Mouse (Mus musculus) megakaryocyte-erythroid progenitor cell, adult 5-6 weeks (primary cell): ENCODE measurements around the gene Arhgef5. TPM values are rescaled to one million over a fixed set of nuclear protein-coding genes. Genes with fewer than 3 reads are reported as not detected.
"Not testable (repeated sequence)": the region's sequence is repeated elsewhere in the genome, so short reads cannot be mapped to it uniquely, and the experiment has no call there.

Experiments used
- ATAC-seq: replicated peaks from 2 replicates; pipeline ENCODE4 v1.8.0; 2016; ENCODE audit warnings: mild to moderate bottlenecking, inconsistent platforms; ENCODE audit not compliant: severe bottlenecking, poor library complexity, low FRiP score, low TSS enrichment
- total RNA-seq, 2 experiments: library from RNA; stranded (forward) in 1 of 2; stranded (reverse) in 1 of 2; fragments of 200-1000, 215-1000 nt in 1 of 2; fragments of >200 nt in 1 of 2; fragmentation: Nextera tagmentation in 1 of 2; gene quantifications; 2 replicates each; pipeline ENCODE4 v1.2.3; 2014 to 2017

Arhgef5 gene
- total RNA-seq (2014; fragmentation: Nextera tagmentation) (1.9 and 2.4 TPM in 2 replicates), total RNA-seq (2017) (0.89 and 1.3 TPM in 2 replicates)

GRCm38 (mm10) chr6:43265363-43266041, at the start of gene Arhgef5:
TSS of gene Arhgef5 (plus strand) at chr6:43265582.
- ATAC-seq = peak; percentile 26; the same call in 1 of the 2 replicates

- not testable (repeated sequence) for ATAC-seq
Measured at GRCm38 (mm10) chr6:43231255-43231654, 34.1 kb upstream of the Arhgef5 start, which contains the start of gene Olfr47. TSS of gene Olfr47 (plus strand) at chr6:43231529.

DNA sequence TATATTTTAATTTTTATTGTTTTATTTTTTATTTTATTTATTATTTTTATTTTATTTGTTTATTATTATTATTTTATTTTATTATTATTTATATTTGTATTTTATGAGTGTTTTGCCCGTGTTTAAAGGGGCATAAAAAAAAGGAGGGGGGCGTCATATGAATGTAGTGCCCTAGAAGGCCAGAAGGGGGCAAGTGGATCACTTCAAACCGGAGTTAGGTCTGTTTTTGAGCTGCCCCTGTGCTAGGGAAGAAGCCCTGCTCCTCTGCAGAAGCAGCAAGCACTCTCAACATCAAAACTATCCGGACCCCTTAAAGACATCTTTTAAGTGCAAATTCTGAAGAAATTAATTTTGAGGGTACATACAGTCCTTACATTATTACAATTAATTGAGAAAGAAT, 23.3 kb upstream of the Arhgef5 start:
- no peak for ATAC-seq

GRCm38 (mm10) chr6:43247396-43247795, 18.0 kb upstream of the Arhgef5 start:
- ATAC-seq = no peak

DNA sequence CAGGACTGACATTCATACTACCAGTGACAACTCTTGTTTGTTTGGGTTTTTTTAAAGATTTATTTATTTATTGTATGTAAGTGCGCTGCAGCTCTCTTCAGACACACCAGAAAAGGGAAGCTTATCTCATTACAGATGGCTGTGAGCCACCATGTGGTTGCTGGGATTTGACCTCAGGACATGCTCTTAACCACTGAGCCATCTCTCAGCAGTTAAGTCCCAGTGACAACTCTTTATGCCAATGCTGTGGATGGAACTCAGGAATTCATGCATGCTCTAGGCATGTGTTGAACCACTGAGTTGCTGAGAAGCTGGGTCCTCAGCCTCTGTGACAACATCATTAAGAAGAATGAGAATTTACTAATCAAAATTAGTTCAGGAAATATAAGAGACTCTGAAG, 12.4 kb upstream of the Arhgef5 start:
- ATAC-seq = no peak

- peak; percentile 55; the same call in 1 of the 2 replicates for ATAC-seq
Measured at GRCm38 (mm10) chr6:43254193-43254926, 11.0 kb upstream of the Arhgef5 start.

DNA sequence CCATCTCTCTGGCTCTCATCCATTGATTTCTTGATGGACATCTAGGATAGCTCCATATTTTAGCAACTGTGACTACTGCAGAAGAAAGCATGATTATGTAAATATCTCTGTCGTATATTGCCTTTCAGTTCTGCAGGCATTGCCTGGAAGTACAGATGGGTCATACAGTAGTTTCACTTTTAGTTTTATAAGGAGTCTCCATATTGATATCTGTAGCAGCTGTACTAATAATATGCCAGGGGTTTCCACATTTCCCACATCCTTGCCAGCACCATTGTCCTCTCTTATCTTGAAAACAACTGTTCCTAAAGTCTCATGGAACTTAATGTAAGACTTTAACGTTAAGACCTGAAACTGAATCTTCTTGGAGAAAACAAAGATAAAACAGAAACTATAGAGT, 4.6 kb upstream of the Arhgef5 start:
- no peak for ATAC-seq

- no peak for ATAC-seq
Measured at GRCm38 (mm10) chr6:43266356-43266755, 974 bp downstream of the Arhgef5 start.

DNA sequence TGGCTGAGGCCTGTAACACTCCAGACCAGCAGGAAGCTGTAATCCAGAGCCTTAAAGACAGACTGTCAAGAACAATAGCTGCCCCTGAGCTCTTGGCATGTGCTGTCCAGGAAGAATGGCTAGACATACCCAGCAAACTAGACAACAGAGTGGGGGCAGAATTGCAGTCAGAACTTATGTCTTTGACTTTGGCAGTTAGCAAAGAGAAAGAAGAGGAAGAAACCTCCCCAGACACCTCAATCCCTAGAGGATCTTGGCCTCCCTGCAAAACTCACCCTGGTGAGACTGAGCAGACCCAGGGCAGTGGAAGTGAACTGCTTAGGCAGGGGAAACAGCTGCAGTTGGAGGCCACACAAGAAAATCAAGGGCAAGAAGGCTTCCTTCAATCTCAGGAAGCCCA, 7.2 kb downstream of the Arhgef5 start:
- ATAC-seq = no peak

- ATAC-seq = no peak
Measured at GRCm38 (mm10) chr6:43274123-43274522, 8.7 kb downstream of the Arhgef5 start.

- ATAC-seq = no peak
Measured at GRCm38 (mm10) chr6:43278247-43278646, 12.9 kb downstream of the Arhgef5 start.

- no peak for ATAC-seq
Measured at GRCm38 (mm10) chr6:43280481-43280880, 15.1 kb downstream of the Arhgef5 start.

DNA sequence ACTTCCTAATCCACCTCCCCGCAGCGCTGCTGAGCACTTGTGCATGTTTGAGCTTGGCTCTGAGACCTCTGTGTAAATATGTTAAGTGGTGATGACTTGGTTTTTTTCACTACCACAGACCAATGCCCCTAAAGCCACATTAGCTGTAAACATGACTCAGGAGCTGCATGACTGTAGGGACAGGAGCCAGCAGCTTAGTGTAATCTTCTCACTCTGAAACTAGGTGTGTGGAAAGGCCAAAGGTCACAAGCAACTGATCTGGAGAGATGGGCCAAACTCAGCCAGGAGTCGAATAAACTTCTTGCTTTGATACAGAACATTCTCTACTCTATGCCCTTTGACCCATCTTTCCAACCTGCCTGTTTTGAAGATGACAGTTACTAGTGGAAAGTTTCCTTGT, 26.7 kb downstream of the Arhgef5 start:
- ATAC-seq = peak; percentile 57

DNA sequence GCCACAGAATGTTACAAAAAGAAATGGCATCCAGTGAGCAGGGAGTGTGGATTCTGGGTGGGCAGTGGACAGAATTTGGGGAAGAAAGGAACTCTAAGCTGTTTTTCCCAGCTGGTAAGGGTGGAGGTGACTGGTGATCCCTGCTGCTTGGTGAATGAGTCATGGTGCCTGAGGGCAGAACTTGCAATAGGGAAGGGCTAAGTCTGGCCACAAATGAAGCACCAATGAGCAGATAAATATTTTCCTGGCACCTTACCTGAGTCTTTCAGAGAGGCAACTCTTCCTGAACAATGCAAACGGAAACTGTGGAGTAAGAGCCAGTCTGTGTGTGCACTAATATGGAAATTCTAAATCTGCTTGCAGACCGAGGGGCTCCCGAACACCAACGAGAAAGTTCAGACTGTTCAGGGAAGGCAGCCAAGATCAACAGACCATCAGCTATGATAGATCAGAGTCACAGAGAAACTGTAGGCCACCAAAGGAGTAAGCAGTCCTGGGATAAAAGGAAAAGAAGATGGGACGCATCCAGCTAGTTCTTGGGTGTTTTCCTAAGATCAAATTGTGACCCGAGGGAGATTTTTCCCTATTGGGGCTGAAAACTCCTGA, 27.2 kb downstream of the Arhgef5 start:
- no peak for ATAC-seq

DNA sequence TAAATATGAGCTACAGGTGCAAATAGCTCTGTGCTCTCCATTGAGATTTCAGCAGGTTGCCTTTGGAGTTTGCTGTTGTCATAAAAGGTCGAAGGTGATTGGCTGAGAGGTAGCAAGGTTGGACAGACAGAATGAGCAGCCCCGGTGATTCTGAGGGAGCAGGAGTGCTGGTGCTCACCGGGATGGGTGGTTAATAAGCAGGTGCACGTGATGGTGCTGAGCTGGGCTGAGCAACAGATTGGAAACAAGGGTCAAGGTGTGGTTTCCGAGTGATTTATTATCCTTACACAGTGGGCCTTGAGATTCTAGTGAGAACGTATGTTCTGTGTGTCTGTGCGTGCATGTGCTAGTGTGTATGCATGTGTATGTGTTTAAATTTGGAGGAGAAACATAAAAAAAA, 27.8 kb downstream of the Arhgef5 start:
- no peak for ATAC-seq

DNA sequence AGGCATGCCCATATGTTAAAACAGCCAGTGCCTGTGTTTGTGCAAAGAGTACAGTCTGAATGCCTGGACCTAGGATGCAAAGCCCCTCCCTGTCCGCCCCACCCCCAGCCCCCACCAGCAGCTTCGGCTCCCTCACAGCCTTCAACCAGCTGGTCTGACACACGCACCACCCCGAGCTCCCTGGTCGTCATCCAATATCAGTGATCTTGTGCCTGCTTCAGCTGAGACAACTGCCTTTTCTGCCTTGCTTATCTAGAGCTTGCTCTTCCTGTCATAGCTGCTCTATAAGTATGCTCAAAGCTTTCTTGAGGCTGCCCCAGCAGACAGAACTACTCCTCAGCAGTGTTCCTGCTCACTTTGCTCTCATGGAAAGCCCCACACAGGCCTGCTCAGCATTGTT, 30.5 kb downstream of the Arhgef5 start:
- peak; percentile 57; the same call in 1 of the 2 replicates for ATAC-seq

DNA sequence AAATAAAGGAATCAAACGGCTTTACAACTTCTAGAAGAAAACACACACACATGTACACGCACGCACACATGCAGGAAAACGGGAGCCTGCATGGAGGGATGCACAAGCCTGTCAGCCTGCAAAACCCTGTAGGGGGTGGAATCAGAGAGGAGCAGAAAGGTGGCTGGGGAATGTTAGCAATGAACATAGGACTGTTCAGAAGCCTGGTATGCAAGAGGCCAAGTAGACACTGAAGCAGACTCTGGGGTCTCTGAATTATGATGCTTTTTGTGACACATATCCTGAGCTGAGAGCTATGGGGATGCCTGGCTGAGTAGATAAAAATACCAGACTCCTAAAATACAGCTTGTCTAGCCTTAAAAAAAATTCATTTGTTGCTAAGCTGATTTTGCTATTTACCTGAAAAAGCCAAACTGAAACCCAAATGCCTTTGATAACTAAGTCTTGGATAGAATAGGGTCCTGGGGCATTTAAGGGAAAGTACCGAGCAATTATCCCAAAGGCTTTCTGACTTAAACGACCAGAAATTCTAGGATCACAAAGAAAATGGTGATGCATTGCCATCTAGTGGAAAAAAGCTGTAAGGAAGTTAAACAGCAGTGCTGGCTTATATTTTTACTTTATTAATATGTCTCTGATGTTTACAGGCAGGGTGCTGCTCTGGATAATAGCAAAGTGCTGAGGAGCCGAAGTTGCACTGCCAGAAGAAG, 31.6 kb downstream of the Arhgef5 start:
- ATAC-seq = peak; percentile 66

- ATAC-seq = no peak; the same call in 1 of the 2 replicates
Measured at GRCm38 (mm10) chr6:43297508-43297850, 32.1 kb downstream of the Arhgef5 start.

- ATAC-seq = no peak
Measured at GRCm38 (mm10) chr6:43309454-43309853, 44.1 kb downstream of the Arhgef5 start, which contains the start of gene Nobox. TSS of gene Nobox (minus strand) at chr6:43309554.

DNA sequence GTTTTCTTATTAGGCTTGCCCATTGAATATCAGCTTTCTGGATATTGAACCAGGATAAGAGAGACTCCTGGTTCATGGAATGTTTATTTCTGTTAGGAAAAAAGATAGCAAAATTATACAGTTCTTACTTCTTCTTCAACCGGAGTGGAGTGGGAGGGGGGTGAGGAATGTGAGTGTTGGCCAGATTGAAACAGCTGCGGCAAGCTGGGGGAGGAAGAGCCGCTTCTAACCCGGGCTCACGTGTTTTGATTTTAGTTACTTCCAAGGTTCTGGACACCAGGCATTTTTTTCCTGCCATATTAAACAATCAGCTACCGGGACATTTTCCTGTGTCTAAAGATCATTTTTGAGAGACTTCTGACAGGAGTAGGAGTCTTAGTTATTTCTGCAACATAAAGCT, 44.7 kb downstream of the Arhgef5 start:
- no peak for ATAC-seq
